Mouse (Mus musculus) T-helper 1 cell (primary cell): ENCODE data around the gene Gm43720.

Source experiments
- in situ Hi-C: fragments of 300-600 bp; cut with MboI, MseI; formaldehyde crosslinking; loops from one replicate; pipeline ENCODE4 v1.15.1; 2025; ENCODE audit warnings: high pct_unique_total_duplicates

Gm43720 gene

DNA sequence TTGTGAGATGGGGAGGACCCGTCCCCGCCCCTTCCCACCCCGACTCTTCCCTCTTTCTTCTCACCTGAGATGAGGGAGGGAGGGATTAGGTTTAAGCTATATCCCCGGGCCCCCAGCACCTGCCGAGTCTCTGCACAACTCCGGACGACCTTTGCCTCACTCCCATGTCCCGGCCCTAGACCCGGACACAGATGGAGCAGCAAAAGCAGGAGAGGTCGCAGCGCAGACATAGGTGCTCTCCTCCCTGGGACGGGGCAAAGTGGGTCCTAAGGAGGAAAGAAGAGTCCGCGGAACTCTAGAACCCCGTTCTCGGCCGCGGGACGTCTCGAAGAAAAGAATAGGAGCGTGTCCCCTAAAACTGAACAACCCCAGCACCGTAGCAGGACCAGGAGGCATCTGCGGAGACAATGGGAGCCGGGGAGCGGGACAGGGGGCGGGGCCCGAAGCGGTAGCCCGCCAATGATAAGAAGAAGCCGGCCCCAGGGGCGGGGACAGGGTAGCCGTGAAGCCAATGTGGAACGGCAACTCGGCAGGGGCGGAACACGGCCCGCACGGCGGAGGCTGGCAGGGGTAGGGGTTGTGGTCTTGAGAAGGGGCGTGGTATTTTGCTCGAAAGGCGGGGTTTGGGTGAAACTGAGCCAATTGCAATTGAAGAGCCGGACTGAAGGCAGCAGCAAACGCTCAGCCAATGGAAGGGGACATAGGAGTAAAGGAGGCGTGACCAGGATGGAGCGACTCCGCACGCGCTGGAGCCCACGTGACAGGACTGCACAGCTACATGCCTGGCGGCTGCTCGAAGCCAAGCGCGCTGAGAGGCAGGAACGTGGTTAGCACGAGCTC, at the start of gene Gm43720, which contains the start of the genes Gpc2 and Stag3:
Gene Gm43720, minus strand, starts transcription at position 374 of the 840 bp plus-strand sequence.
Gene Gpc2, minus strand, starts transcription at position 421 of the 840 bp plus-strand sequence.
Gene Stag3, plus strand, starts transcription at position 656 of the 840 bp plus-strand sequence.
- in situ Hi-C loops = loop anchor here (5.0 to 10.0 kb wide), 2 partner anchors 88 to 345 kb away; partner anchors contain the start of genes A430033K04Rik and Mblac1

GRCm38 (mm10) chr5:138312795-138313194, 33.0 kb upstream of the Gm43720 start:
- in situ Hi-C loops = no loop called here

DNA sequence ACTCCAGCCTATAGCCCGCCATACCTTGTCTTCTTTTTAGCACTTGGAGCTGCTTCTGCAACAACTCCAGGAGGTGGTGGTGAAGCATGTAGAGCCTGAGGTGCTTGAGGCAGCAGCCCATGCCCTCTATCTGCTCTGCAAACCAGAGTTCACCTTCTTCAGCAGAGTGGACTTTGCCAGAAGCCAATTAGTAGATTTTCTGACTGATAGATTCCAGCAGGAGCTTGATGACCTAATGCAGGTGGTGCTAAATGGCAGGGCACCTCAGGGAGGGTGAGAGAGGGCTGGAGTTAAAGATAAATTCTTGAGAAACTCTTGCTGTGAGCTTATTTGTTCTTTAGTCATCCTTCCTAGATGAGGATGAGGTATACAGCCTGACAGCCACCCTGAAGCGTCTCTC, 19.9 kb upstream of the Gm43720 start:
- in situ Hi-C loops = no loop called here

- in situ Hi-C loops = no loop called here
Observed at GRCm38 (mm10) chr5:138294158-138294557, 14.4 kb upstream of the Gm43720 start.

DNA sequence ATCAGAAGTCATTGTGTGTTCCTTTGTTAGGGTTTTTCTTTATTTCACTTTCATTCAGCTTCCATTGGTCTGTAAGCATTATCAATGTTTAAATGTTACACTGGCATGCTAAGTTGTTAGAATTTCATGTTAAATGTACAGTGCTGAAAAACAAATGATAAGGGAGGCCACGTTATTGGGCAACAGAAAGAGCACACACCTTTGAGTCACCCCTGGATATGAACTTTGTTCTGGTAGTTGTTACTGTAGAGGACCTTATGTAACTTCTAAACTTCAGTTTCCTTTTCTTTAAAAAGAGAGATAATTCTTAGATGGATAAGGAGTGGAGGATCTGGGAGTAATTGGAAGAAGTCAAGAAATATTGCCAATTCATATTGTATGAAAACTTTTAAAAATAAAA, 11.9 kb upstream of the Gm43720 start:
- in situ Hi-C loops = no loop called here

DNA sequence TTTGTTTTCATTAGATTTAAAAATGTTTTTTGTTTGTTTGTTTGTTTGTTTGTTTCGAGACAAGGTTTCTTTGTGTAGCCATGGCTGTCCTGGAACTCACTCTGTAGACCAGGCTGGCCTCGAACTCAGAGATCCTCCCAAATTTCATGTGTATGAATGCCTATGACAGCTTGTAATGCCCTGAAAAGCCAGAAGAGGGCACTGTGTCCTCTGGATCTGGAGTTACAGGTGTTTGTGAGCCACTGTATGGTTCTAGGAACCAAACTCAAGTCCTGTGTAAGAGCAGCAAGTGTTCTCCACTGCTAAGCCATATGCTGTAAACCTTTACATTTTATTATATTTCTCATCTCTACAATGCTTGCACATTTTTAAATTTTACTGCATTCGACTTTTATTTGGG, 8.1 kb upstream of the Gm43720 start:
- in situ Hi-C loops = no loop called here

DNA sequence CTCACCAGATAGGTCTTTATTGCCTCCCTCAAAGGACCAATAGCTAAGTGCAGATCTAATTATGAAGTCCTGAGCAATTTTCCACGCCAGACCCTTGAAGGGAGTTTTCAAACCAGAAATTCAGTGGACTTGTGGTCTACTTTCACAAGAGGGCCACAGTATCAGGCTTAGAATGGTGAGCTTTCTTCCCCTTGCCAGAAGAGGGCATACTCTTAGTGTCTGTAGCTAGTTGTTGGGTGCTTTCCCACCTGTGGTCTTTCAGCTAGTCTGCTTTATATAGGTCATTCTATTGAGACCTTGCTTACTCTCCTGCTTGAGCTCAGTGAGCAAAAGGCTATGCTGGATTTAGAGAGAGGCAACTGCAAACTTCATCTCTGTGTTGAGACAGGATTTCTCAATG, 3.8 kb upstream of the Gm43720 start:
- in situ Hi-C loops = no loop called here

DNA sequence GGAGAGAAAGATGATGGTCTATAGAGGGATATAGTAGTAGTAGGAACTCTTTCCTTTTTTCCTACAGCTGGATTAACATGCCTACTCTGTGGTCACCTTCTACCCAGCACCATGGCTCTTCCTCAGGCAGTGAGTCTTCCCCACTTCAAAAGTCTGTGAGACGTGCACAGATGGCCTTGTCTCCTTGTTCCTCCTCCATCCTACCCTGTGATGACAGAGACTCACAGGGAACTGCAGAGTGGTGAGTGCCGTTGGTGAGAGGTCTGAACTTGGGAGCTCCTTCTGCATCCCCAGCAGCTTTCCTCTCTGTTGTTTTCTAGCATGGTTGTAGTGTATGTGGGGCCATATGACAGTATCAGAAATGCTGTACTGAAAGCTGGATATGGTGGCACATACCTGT, 2.0 kb upstream of the Gm43720 start:
- in situ Hi-C loops = no loop called here

DNA sequence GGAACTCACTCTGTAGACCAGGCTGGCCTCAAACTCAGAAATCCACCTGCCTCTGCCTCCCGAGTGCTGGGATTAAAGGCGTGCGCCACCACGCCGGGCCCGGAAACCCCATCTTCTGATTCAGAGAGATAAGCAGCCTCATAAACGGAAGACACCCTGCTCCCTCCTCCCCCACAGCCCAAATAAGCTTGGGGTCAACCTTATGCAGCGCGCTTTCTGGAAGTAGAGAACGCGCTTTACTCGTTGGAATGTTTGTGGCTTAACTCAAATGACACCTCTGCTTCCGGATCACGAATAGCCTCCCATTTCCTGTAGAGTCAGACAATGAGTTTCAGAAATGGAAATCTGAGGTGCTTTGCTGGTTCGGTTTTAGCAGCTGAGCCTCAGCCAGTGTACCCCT, 1.1 kb upstream of the Gm43720 start:
- in situ Hi-C loops = no loop called here

GRCm38 (mm10) chr5:138280425-138280768, 639 bp upstream of the Gm43720 start:
- in situ Hi-C loops = no loop called here

DNA sequence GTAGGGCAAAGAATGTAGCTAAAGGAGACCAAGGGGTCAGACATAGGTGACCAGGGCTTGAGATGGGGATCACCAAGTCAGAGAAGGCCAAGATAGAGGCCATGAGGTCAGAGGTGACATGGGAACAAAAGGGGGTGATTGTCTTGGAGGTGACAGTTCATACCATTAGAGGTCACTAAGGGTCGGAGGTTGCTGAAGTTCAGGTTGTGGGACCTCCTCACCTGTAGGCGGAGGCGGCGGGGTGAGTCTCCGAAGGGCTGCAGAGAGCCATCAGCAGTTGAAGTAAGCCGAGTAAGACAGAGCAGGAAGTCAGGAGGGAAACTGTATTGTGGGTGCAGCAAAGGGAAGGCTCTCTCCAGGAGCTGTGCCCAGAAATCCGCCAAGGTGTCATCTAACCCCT, 1.8 kb downstream of the Gm43720 start:
- in situ Hi-C loops = loop anchor here (5.0 to 10.0 kb wide), 2 partner anchors 86 to 347 kb away; partner anchors contain the start of genes A430033K04Rik and Mblac1

GRCm38 (mm10) chr5:138275216-138276050, 4.3 kb downstream of the Gm43720 start:
- in situ Hi-C loops = loop anchor here (5.0 to 10.0 kb wide), 2 partner anchors 83 to 349 kb away; partner anchors contain the start of genes A430033K04Rik and Mblac1

GRCm38 (mm10) chr5:138274186-138274585, 5.6 kb downstream of the Gm43720 start:
- in situ Hi-C loops = loop anchor here (10.0 kb wide), 1 partner anchor 351 kb away; the partner anchor contains the start of gene A430033K04Rik

GRCm38 (mm10) chr5:138272409-138272923, 7.3 kb downstream of the Gm43720 start, which contains the start of gene Gal3st4:
Gene Gal3st4 (minus strand): TSS chr5:138272840.
- in situ Hi-C loops = loop anchor here (10.0 kb wide), 1 partner anchor 352 kb away; the partner anchor contains the start of gene A430033K04Rik

DNA sequence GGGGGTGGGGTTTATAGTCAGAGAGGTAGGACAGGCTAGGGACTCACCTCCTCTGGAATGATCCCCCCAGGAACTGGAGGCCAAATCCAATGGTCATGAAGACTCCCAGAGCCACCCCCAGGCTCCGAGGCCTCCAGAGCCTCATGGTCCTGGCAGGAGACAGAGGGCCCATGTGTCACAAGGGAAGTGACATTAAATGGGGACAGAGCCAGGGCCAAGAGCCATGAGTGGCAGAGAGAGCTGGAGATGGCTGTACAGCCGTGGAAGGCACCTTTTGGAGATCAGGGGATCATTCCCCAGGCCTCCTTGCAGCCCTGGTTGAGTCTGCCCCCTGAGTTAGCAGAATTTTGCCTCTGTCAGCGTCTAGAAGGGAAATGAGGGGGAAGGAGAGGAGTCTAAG, 8.5 kb downstream of the Gm43720 start:
- in situ Hi-C loops = loop anchor here (10.0 kb wide), 1 partner anchor 354 kb away; the partner anchor contains the start of gene A430033K04Rik

DNA sequence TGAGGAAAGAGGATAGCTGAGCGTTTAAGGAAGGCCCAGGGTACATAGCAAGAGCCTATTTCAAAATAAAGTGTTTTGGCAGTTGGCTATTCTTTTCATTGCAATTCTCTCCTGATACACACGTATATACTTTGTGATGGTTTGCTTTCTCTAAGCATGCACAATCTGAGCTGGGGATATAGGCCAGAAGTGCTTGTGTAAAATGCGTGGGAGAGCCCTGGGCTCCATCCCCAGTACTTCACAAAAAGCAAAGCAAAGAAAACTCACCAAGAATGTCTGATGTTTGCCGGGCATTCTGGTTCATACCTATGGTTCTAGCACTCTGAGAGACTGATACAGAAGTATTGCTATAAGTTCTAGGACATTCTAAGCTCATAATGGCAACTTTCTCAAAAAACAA, 10.8 kb downstream of the Gm43720 start:
- in situ Hi-C loops = no loop called here

DNA sequence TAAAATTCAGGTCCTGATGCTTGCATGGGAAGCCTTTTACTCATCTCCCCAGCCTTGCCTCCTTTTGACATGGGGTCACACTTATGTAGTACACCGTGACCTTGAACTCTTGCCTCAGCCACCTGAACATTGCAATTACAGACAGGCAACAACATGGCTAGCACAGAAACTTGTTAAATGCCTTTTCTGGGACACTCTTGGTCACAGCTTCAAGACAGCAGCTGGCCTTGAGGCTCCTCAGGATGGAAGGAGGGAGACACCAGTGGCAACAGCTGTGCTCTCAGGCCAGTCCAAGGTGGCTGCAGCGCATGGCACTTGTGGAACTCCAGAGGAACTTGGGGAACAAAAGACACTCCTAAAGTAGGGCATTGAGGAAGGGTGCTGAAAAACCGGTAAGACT, 12.6 kb downstream of the Gm43720 start:
- in situ Hi-C loops = no loop called here

DNA sequence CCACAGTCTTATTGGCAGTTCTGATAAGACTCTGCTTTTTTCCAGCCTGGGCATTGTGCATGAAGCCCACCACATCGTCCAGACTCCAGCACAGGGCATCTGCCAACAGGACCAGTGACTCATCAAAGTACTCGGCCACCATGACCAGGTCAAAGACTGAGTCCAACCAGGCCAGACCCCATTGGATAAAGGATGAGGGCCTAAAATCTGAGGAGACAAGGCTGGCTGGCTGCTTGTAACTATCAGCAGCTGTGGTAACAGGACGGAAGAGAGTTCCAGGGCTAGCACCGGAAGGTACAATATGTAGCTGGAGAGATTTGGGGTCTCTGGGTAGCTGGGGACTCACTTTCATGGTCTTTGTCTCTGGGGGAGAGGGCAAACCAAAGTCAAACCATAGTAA, 14.0 kb downstream of the Gm43720 start:
- in situ Hi-C loops = no loop called here

GRCm38 (mm10) chr5:138264207-138264578, 15.6 kb downstream of the Gm43720 start:
- in situ Hi-C loops = no loop called here

- in situ Hi-C loops = no loop called here
Observed at GRCm38 (mm10) chr5:138263260-138264206, 16.2 kb downstream of the Gm43720 start, which contains the start of gene BC037034. Gene BC037034 (minus strand): TSS chr5:138264033.
